Mouse (Mus musculus) adrenal gland, postnatal 10 days (tissue): ENCODE data around the gene Acaca. TPM values are rescaled to one million over a fixed set of nuclear protein-coding genes. Genes with fewer than 3 reads are reported as not detected.

Experiments used
- DNase-seq: peaks from one replicate; pipeline ENCODE4 v3.0.0; 2021; ENCODE audit warnings: mixed read lengths
- long read RNA-seq, 2 experiments: library from polyadenylated mRNA; stranded (forward); transcript quantifications; one replicate each; pipeline ENCODE4 v2.0.0; 2021
- total RNA-seq, 2 experiments: library from RNA; stranded (reverse); gene quantifications; 2 replicates each; pipeline ENCODE4 v1.2.3; 2021

Acaca gene
- total RNA-seq, result 10 to 100 TPM; 67.7 to 78.5 TPM
- long read RNA-seq, experiment 1, partial matches to known transcripts, result 7 of 9 reads
- long read RNA-seq, experiment 1, other reads (novel, unspliced or antisense), result 2 of 9 reads
- long read RNA-seq, experiment 2, partial matches to known transcripts, result 2 of 11 reads
- long read RNA-seq, experiment 2, other reads (novel, unspliced or antisense), result 9 of 11 reads

DNA sequence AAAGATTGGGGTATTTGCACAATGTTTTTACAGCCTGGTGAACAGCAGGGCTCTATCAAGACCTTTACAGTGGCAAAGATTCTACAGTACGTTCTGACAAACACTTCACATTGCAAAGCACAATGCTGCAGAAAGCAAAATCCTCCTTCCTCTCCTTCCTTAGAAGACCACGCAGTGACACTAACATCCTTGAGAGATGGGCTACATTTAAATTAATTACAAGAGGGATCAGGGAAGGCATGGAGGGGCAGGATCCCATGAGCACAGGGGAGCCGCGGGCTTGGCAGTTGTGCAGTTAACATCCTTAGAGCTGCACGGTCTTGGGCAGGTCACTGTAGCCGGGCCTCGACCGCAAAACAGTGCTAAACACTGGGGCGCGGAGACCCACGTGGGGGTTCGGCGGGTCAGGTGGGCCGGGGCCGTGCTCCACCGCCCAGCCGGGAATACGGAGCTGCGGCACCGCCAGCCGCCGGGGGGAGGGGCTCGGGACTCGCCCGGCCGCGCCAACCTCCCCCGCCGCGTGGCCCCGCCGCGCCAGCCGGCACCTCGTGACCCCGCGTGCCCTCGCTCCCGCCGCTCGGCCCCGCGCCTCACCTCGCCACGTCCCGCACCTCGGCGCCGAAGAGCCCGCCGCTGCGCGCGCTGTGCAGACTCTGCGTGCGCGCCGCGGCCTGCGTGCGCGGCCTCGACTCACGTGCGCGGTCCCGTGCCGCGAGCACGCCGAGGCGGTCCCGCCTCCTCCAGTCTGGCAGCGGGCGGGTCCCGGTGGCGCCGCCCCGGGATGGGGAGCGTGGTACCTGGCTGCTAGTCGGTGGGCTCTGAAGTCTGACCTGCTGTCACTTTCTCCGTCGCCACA is at the start of gene Acaca, which contains the start of gene Tada2a:
Gene Acaca (plus strand): TSS at position 730 of the 856 bp plus-strand sequence.
Gene Tada2a (minus strand): TSS at position 658 of the 856 bp plus-strand sequence.
- peak; percentile 88 for DNase-seq

DNA sequence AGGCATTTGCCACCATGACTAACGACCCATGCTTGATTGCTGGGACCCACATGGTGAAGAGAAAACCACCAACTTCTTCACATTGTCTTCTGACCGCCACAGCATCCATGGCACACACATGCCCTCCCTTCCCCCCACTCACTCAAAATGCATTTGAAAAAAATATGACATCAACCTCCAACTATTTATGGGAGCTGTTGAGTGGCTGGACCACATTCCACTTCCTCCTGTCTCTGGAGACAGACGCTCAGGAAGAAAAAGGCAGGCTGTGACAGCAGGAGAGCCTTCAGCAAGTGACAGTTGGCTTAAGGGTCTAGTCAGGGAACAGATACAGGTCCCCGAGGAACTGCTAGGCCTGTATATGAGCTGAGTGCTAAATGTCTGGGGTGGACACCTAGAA is 49.6 kb upstream of the Acaca start:
- no peak for DNase-seq

DNA sequence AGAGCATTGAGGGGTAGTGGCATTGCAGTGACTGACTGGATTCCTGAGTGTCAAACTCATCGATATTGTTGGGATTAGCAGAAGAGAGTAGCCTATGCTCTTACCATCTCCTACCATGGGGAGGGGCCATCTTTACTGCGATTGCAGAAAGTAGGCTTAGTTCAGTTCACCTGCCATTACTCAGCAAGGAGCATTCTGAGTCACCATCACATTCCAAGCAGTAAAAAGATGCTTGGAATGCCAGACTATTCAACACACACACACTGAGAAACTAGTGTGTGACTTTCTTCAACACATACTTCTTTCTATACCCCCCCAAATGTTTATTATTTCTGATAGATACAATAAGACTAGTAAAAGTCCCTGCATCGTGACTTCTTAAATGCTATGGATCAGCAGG is 49.1 kb upstream of the Acaca start:
- no peak for DNase-seq

DNA sequence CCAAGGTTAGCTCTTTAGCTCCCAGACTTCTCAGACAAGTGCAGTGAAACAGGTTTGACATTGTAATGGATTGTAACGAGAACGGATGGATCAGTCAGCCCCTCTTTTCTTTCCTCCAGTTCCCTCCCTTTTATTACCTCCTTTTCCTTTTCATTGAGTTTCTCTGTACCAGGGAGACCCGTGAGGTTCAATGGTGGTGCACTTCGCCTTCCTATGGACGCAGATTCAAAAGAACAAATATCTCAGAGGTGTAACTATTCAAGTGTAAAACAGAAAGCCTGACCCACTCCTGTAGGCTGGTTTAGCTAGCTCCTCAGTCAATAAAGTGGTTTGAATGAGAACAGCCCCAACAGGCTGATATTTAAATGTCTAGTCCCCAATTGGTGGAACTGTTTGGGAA is 47.6 kb upstream of the Acaca start:
- no peak for DNase-seq

DNA sequence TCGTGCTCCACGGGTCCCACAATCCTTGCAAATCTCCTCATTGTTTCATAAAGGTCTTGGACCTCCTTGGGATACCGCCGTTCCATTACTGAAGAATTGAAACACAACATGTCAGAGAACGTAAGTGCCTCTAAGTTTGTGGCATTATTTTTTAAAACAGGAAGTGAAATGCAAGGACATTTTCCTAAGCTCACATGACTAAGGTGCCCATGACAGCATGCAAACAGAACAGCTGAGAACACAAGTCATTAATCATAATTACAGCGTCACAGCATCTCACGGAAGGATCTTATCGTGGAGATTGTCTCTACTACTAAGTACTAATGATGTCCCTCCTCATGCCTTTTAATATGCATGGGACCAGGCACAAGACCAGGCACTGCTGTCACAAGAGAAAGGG is 38.9 kb upstream of the Acaca start:
- no peak for DNase-seq

DNA sequence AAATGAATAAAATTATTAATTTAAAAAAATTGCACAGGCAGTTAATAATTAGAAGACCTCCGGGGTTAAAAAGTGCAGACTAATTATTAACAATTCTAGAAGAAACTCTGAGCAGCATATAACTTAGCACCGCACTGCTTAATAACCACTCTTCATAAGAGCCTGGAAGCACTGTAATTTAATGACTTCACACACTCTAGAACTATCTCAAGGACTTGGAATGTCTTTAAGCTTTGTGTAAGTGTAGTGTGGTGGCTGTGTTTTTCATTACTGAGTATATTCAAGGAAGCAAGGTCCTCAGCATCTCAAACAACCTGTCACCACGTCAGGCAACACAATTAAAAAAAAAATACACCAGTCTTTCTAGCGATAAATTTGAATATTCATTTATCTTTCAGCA is 34.4 kb upstream of the Acaca start:
- no peak for DNase-seq

DNA sequence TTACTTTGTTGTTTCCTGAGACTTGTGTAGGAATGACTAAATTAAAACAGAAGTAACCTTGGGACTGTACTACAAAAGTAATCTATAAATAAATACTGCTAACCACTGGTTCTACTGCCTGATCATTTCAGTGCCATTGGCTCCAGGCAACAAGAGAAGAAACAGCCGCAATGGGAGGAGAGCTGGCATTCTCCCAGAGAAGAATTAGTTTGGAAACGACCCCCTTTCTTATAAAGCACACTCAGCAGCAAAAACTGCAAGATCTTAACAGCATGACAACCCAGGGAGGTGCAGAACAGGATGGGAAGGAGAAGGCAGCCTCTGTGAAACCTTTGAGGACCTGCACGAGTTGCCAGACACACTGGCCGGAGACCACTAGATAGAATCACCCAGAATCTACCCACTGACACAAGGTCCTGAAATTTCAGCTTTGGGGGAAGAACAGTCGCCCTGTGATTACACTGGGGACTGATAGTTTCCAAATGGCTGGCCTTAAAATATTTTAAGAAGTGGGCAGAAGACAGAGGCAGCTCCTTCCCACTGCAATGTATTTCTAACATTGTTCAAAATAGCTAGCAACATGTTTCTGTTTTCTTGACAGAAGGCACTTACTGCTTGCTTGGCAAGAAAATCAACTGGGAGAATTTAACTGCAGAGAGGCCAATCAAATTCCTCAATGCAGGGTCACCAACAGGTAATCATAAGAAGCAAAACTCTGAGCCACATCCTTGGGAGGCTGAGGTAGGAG is 32.0 kb upstream of the Acaca start:
- no peak for DNase-seq

DNA sequence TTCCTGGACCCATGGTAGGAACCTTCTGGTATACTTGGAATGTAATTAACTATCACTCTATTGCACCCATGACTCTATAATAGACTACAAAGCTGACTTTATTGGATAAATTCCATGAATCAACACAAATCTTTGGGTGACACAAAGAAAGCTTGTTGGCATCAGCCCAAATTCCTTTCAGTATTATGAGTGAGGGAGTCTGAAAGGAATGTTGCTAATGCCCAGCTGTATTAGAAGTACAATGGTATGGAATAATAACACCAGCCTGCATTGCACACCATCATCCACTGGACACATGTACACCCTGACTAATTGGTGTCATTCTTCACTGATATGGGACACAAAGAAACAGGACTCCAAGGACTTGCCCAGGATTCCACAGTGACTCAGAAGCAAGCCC is 28.3 kb upstream of the Acaca start:
- DNase-seq, result no peak

DNA sequence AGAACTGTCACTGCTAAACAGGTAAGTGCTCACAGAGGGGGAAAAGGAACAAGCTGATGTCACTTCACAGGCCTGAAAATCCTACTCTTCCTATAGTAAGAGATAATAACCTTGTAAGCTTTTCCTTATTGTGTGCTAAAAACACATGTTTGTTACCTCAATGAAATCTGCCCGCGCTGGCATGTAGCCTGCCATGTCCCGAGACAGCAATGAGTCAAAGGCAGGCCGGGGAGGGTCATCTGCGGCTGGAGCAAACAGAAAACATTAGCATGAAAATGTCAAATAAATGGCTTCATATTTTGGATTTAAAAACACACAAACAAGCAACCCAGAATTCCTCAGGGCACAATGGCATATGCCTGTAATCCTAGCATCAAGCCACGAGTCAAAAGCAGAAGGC is 25.4 kb upstream of the Acaca start:
- peak; percentile 36 for DNase-seq

DNA sequence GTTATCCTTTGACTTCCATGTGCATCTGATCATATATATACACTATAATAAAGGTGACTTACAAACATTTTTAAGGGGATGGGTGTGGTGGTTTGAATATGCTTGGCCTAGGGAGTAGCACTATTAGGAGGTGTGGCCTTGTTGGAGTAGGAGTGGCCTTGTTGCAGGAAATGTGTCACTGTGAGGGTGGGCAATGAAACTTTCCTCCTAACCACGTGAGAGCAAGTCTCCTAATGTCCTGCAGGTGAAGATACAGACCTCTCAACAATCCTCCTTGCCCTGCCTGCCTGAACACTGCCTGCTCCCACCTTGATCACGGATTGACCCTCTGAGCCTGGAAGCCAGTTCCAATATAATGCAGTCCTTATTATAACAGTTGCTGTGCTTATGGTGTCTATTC is 22.3 kb upstream of the Acaca start:
- no peak for DNase-seq

DNA sequence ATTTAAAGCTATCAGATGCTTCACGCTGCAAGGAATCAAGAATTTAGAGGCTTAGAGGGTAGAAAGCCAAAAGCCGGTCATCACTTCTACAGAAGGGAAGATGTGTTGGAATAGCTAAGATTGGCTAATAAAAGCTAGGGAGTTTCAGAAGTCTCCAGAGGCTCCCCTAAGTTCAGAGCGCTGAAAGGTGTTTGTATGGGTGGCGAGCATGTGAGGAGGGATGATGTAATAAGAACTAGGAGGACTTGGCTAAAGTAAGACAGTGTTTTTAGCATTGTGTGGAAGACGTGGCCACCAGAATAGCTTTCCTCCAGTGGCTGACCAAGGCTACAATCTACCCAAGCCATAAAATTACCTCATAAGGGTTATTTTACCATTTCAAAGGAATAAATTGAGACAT is 15.8 kb upstream of the Acaca start:
- DNase-seq, result no peak

DNA sequence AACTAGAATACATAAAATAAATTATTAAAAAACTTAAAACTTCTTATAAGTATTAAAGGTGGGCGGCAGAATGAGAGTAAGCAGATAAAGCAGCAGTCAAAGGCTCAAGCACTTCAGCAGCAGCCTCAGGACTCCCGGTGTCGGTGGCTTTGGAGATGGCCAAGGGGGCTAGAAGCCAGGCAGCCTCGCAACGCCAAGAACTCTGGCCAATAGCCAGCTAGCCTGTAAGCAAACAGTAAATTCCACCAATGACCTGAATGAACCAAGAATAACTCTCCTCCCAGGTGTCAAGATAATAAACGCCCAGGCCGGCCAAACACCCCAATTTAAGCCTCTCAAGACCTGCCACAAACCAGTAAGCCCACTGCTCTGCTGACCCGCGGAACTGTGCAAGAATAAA is 13.8 kb upstream of the Acaca start:
- peak; percentile 54 for DNase-seq

DNA sequence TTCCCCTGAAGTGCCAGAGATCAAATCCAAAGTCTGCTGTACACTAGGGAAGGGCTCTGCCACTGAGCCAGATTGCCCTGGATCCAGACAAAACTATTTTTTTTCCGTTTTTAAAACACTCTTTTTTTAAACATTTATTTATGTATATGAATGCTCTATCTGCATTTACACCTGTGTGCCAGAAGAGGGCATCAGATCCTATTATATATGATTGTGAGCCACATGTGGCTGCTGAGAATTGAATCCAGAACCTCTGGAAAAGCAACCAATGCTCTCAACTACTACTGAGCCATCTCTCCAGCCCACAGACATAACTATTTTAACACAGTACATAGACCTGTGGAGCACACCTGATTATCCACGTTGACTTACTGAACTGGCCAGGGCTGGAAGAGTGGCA is 13.3 kb upstream of the Acaca start:
- no peak for DNase-seq

DNA sequence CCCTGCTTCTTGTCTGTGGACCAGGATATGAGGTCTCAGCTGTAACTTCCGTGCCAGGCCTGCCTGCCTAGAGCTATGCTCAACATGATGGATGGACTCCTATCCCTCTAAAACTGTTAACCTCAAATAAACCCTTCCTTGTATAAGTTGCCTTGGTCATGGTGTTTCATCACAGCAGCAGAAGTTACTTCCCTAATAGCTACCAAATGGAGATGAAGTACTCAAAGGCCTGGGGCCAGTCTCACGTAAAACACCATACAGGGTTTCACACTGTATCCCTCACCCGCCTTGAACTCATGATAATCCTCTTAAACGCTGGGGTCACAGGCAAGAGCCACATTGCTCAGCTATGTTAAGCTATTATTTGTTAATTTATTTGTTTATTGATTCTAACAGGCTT is 12.0 kb upstream of the Acaca start:
- no peak for DNase-seq

DNA sequence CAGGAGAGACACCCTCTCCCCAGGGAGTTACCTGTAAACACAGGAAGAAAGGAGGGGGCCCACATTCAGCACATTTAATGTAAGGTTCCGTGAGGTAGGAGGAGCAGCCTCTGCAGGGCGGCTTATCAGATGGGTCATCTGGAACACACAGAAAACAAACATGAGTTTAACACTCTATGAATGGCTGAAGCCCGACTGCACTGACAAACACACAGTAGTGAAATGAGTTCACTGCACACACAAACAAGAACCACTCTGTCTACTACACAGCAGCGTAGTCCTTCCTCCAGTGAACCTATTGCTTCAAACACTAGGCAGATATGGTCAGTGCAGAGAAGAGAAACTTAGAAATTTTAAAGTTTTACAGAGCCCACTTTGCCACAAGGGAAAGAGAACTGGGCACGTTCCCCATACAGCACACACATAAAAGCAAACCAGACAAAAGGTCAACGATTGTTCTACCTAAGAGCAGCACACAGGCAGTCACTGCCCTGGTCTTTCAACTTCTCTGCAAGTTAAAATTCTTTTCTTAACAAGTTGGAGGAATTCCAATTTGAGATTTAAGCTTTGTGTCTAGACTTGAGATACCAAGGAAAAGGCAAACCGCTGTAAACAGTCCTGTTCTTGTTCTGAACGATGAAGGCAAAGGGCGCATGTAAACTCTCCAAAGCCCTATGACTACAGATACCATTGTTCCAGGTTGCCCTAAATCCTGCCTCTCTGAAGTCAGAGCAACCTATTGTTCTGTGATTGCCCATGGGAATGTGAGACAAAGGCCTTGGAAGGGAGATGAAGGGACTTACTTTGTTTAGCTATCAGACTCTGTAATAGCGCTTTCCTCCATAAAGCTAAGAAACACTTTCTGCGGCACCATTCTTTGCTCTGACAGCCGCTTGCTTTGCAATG is 8.2 kb upstream of the Acaca start:
- no peak for DNase-seq

DNA sequence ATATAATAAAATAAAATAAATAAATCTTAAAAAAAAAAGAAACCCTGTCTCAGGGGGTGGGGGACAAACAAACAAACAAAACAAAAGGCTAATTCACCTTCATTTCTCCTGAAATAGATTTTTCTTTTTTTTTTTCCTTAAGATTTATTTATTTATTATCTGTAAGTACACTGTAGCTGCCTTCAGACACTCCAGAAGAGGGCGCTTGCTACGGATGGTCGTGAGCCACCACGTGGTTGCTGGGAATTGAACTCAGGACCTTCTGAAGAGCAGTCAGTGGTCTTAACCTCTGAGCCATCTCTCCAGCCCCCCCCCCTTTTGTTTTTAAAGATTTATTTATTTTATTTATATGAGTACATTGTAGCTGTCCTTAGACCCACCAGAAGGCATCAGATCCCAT is 1.5 kb upstream of the Acaca start:
- no peak for DNase-seq

DNA sequence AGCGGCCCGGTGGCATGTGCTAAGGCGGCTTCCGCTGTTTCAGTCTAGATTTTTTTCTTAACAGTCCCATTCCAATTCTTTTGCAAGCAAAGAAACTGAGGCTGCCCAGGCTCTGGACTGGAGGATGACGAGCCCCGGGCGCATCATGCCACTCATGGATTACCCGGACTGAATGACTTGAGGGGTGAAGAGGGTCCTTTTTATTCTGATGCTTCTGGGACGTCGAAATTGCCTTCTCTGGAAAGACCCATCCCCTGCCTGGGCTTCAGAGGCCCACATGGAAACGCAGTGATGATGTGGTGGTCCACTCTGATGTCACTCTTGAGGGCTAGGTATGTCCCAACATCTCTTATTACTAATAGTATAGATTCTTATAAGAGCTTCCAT is 320 bp downstream of the Acaca start:
- no peak for DNase-seq

DNA sequence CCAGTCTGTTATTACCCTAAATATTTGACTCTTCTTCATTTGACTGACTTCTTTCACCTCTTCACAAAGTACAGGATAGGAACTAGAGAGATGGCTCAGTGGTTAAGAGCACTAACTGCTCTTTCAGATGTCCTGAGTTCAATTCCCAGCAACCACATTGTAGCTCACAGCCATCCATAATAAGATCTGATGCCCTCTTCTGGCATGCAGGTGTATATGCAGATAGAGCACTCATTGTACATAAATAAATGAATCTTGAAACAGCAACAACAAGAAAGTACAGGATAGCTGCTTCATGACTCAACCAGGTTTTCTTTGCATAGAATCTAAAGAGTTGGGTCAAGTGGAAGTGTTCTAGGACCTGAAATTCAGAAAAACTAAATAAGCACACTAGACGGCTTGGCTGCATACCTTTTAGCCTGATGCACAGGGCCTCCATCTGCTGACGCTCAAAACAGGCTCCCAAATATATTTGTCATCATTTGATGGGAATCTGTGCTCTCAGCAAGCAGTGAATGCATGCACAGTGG is 4.9 kb downstream of the Acaca start:
- DNase-seq, result no peak

DNA sequence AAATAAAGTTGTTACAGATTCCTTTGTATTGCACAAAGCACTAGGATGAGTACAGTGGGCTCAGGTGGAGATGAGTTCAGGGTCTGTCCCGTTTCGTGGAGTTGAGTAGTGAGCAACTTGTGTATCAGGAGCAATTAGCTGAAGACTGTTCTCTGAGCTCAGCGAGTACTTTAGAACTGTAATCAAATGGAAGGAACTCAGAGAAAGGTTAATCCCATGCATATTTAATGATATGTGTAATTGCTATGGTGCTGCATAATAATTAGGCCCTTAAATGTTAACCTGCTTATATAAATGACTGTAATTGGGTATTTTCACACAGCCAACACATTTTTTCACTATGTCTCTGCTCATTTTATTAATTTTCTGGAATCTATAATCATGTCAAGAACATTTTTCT is 7.0 kb downstream of the Acaca start:
- no peak for DNase-seq

DNA sequence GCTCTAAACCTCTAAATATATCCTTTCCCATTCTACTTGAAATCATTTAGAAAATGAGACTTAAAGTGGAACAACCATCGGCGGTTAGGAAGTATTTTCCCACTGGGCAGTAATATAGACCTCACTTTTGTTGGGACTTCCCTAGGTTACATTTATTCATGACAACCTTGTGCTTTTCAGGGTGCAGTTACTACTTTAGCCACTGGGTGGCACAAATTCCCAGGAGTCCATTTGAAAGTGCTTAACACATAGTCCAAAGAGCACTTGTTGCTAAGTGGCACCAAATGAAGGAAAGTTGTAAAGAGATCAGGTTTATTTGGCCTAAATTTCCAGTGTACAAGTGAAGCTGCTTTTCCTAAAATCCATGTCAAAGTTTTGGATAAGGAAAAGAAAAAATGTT is 12.3 kb downstream of the Acaca start:
- DNase-seq, result peak; percentile 75

DNA sequence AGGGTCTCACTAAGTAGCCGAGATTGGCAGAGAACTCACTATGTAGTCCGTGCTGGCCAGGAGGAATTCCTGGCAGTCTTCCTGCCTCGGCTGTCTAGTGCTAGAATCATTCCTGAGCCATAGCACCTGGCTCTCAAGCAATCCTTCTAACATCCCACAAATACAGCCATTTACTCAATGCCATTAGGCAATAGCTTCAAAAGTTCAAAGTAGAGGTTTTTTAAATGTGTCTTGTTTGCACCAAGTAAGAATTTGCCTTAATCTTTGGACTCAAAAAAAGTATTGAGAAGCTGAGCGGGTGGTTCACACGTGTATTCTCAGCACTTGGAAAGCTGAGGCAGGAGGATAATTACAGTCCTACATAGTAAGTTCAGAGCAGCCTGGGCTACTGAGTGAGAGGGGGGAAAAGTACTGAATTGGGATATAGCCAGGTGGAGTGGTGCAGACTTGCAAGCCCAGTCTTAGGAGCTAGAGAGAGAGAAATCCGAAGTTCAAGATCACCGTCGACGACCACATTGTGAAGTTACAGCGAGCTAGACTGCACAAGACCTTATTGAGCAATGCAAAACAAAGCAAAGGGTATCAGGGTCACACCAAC is 15.8 kb downstream of the Acaca start:
- no peak for DNase-seq

DNA sequence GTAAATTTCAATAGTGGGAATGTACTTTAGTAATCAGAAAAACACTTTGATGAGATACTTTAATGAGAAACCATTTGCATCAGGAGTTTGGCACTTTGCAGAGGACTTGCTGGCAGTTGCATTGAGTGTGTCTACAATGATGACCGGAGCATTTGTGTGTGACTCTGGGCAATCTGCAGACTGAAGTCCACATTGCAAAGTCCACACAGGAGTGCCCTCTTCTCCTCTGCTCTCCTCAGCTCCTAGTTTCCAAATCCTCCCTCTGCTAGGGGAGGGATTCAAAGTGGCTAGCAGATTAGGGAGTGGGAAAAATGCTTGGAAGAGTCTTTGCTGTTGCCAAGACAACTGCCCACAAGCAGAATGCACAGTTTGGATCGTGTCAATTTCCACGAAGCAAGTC is 16.6 kb downstream of the Acaca start:
- no peak for DNase-seq
